Mouse (Mus musculus): ENCODE measurements at regions not wholly inside any gene's neighbourhood (a gene's known extent, or its start where the extent isn't known, plus 50 kb on each side); places are given as distances from the start of the nearest gene placed in this dataset.

DNA sequence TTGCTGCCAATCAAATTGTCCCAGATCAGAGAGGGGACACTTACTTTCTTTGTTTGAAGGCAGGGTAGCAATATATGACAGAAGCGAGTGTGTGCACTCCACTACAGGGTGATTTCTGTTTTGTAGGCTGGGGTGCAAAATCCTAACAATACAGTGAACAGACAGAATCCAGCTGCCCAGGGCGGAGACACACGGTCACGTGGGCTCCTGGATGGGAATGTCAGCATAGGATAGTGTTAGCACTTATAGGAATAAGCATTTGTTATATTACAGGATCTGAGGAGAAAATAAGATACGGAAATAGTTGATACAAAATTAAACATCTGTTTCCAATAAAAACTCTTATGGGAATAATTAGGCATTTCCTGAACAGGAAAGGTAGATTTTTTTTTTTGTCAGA lies 169.1 kb upstream of the Ubr2 start:
- no peak for ATAC-seq (ENCODE audit: low TSS enrichment)

DNA sequence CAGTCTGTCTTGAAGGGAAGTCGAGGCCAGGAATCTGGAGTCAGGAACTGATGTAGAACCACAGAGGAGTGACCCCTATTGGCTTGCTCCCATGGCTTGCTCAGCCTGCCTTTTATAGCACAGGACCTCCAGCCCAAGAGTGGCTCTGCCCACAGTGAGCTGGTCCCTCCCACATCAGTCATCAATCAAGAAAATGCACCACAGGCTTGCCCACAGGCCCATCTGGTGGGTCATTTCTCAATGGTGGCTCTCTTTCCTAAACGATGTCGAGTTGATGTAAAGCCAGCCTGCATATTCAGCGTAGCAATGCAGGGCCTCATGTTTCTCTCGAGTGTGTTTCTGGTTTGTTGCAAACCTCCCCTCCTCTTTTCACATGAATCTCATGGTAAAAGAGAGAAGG lies 168.3 kb upstream of the Ubr2 start:
- no peak for ATAC-seq (ENCODE audit: low TSS enrichment)

DNA sequence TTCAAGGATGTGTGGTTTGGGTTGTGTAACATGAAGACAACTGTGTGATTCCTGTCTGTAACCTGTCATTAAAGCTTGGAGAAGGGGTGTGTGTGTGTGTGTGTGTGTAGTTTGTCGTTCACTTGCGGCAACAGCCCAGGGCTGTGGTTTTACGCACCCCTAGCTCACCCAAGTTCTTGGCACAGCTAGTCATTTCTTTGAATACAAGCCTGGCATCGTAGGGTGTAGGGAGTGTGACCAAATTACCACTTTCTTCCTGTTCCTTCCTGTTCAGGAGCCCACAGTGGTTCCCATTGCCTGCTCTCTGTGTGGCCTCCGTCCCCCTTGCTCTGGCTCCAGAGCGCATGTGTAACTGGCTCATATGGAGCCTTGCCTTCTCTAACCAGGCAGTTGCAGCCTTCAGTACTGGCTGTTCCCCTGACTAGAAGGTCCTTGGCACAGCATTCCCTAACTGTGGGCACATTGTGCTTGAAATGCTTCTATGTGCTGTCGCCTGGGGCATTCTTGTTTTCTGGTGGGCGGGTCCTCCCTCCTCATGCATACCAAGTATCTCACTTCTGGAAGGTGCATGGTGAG lies 167.4 kb upstream of the Ubr2 start:
- ATAC-seq (ENCODE audit: low TSS enrichment) = peak; percentile 75

DNA sequence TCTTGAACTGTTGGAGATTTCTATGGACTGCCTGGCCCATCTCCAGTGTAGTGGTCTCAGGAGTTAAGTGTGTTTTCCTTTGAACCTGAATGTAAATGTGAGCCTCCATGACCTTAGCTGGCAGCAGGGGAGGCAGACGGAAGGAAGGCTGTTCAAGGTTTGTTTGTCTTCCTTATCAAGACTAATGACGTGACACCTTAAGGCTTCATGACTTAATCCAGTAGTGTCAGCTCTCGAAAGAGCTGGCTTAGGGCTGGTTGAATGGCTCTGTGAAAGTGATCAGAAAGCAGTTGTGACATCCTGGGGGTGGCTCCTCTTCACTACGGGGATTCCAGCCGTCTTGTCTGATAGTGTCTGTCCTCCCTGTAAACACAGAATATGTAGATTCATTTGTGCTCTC lies 166.0 kb upstream of the Ubr2 start:
- ATAC-seq (ENCODE audit: low TSS enrichment) = no peak

DNA sequence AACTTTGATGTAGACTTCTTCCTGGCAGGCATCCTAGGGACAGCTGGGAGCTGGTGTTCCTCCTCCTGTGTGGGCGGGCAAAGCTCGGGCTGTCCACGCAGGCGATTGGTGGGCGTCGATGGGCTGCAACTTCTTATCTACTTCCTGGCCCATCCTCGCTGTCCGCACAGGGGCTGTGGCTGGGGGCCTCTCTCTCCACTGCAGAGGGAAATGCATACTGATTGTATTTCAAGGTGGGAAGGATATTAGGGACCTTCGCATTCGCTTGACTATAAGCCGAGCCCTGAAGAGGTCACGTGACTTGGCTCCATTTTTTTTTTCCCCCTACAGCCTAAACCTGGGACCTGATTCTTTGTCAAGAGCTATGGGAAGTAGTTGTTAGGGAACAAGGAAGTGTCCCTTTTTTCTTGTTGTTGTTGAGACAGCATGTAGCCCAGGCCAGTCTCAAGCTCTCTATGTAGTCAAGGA lies 164.4 kb upstream of the Ubr2 start:
- ATAC-seq (ENCODE audit: low TSS enrichment) = peak; percentile 34; the same call in 1 of the 2 replicates

DNA sequence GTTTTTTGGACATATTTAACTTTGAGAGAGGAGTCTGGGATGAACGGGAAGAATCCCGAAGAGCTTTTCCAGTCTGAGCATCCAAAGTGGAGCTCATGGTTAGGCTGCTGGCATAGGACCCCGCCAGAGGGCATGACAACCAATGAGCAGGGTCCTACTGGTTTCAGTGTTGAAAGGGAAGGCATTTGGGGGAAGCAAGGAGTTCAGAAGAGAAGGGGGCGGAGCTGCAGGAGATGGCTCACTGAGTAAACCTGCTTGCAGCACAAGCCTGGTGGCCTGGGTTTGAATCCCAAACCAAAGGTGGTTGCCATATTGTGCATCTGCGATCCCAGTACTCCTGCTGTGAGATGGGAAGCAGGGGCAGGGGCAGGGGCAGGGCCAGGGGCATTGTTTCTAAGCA lies 161.4 kb upstream of the Ubr2 start:
- ATAC-seq (ENCODE audit: low TSS enrichment) = no peak

DNA sequence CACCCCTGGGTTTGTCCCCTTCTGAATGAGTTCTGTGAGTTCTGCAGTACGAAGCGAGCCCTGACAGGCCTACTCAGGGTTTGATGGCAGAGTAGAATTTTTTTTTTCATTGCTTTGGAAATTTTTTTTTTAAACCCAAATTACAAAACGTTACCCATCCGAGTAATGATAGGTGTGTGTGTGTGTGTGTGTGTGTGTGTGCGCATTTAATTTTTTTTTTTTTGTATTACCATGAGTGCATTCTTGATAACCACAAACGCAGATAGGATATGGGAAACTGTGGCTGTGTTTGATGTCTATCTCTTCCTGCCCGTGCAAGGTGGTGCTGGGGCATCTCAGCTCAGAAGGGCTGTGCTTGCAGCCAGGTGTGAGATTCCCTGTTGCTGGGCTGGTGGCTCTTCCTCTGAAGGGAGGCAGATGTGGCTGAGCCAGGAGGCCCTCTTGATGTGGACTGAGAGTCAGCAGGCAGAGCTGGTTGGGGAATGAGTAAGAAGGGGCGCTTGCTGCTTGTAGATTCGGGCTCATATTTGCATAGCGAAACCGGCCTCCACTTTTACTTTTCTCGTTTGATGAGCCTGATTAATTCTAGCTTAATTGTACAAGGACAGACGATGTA lies 160.7 kb upstream of the Ubr2 start:
- ATAC-seq (ENCODE audit: low TSS enrichment) = no peak

DNA sequence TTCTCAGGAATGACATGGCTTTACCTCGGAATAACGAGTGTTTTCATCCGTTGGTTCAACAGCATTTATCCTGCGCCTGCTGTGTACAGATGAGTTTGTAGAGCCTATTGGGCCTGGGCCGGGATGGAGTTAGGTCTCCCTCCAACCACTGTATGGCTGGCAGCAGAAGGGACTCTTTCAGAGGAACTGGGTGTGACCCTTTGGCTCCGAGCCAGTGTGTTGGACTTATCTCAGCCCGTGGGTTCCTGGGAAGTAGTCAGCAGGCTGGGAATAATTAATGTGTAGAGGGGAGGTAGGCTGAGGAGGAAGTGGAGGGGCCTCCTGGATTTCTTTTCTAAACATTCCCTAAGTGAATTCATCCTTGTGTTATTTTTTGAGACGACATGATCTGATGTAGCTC lies 157.7 kb upstream of the Ubr2 start:
- ATAC-seq (ENCODE audit: low TSS enrichment) = no peak

DNA sequence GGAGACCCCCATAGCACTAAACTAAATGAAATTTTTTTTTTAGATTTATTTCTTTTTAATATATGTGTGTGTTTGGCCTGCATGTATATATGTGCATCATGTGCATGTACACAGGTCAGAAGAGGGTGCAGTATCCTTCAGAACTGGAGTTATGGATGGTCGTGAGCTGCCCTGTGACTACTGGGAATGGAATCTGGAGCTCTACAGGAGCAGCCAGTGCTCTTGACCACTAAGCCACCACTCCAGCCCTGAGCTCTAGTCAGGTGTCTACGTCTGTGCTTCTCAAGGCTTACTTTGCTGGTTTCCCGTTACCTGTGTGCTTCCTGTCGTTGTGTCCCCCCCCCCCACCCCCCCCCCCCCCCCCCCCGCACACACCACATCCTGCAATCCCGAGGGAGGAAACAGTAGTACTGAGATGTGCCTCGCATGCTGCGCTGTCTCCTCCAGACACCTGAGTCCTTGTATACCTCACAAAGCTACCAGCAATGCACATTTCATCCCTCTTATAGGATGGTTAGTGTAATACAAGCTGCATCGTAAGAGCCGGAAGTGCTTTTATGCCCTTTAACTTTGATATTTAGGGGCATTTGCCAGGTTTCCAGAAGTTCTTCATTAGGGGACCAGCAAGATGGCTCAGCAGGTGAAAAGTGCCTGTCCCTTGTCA lies 153.5 kb upstream of the Ubr2 start:
- ATAC-seq (ENCODE audit: low TSS enrichment) = no peak

DNA sequence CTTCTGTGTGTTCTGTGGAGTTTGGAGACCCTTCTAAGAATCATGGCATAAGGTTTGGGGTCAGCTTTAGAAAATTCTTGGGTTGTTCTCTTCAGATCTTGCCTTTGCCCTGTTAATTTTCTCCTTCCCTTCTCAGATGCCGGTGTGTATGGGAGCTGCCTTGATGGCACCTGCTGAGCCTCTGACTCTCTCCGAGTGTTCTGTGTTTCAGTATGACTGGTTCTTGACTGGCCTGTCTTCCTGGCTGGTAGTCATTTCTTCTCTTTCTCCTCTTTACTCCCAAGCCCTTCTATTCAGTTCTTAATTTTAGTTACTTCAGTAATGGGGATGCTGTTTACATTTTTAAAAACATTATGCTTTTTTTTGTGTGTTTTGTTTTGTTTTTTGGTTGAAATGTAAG lies 152.1 kb upstream of the Ubr2 start:
- ATAC-seq (ENCODE audit: low TSS enrichment) = no peak

DNA sequence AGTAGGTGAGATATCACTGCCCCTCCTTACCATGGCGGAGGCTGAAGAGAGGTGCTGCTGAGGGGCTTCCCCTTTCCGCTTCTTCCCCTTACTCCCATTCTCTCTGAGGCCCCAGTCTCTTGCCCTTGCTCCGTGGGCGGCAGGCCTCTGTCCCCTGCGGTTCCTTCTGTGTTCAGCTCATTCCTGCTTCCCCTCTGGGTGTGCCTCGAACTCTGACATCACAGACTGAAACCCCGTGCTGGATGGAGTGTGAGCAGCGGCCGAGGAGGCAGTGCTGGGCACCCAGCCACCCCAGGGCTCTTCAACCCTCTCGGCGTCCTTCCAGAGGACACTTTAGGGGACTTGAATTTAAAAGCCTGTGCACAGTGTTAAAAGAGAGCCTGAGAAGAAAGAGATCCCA lies 145.9 kb upstream of the Ubr2 start:
- no peak for ATAC-seq (ENCODE audit: low TSS enrichment)

DNA sequence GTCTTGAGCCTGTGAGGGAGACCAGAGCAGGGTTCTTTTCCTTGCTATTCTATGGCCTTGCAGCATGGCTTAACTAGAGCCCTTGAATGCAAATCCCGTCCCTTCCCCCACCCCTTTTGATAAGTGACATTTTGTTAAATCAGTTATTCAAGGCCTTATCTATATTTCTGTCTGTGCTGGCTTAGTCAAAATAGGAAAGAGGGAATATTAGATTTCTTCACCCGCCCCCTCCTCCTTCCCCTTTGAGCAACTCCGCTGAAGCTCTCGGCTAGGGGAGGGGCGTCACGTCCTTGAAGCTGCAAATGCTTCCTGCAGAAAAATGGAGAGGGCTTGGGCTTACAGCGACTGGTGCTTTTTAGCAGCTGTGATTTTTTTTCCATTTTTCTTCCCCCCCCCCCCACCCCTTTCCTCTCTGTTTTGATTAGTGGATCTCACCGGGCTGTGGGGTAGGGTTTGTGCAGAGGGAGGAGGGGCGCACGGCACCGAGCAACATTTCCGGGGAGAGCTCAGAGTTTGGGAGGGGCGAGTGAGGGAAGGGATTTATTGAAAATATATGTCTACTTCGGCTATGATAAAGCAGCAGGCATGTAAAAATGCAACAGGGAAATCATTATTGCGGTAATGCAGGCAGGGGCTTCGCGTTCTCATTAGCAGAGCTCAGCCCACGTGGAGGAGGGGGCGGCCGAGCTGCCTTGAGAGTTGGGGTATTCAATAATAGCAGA lies 141.4 kb upstream of the Ubr2 start:
- peak; percentile 55 for ATAC-seq (ENCODE audit: low TSS enrichment)

DNA sequence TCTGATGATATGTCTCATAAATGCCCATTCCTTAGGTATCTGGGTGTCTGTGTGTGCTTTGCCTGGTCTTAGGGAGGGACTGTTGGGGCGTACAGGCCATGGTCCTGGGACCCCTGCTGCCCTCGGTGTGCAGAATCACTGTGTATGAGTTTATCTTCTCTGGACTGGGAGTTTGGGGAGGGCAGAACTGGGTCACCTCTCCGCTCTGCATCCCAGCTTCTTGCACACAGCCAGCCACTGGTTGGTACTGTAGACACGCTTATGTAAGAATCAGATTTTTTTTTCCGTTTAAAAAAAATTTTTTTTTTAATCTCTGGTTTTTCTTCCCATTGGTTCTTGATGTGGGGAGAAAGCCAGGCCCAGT lies 140.8 kb upstream of the Ubr2 start:
- ATAC-seq (ENCODE audit: low TSS enrichment) = peak; percentile 54

DNA sequence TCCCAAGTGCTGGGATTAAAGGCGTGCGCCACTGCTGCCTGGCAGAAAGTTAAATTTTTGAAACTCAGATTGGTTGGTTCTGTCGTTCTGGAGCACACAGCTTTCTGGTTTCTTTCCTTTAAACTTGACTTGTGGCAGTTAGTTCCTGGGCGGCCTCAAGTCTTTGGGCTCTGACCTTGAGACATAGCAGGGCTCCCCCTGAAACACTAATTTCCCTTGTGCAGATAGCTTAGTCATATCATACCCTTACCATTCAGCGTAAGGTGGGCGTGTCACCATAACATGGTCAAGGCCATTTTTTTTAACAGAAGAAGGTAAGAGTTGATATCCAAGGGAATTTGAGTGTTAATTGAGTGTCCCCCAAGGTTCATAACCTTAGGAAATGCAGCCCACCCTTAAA lies 140.3 kb upstream of the Ubr2 start:
- no peak for ATAC-seq (ENCODE audit: low TSS enrichment)

DNA sequence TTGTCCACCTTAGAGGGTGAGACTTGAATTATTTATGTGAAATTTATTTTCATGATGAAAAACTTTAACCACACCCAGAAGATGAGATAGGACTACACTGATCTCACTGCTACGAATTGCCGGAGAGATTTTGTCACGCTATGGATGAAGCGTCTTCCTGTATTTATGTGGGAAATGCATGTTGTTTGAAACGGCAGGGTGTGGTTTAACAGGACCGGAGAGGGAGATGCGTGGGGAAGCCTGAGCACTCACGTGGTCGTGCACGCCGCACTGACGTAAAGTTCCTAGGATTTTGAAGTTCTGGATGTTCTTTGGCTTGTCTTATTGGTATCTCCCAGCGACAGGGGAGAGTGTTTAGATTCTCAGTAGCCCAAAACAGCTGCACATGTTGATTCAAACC lies 139.3 kb upstream of the Ubr2 start:
- no peak for ATAC-seq (ENCODE audit: low TSS enrichment)

DNA sequence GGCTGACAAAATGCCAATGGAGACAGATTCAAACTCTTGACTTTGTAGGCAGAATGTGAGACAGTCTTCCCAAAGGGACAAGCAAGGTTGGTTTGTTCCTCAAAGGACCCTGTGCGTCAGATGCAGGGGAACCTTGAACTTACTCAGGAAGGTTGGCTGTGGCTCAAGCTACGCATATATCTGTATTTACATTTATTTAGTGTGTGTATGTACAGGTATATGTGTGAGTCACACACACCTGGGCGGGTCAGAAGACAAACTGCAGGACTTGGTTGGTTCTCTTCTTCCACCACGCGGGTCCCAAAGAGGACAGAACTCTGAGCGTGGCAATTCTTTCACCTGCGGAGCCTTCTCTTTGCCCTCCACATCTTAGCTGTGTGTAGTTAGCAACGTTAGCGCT lies 138.8 kb upstream of the Ubr2 start:
- no peak for ATAC-seq (ENCODE audit: low TSS enrichment)

DNA sequence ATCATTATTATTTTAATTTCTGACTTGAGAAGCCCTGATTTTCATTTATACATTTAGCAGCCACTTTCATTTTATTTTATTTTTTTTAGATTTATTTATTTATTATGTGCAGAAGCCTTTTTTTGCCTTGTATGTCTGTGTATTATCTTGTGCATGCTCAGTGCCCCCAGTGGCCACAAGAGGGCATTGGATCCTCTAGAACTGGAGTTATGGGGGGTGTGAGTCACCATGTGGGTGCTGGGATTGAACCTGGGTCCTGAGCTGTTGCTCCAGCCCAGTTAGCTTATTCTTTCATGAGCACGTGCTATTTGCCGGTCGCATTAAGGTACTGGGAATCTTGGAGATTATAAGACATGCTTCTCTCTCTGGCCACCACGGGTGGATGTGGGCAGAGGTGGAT lies 136.3 kb upstream of the Ubr2 start:
- no peak for ATAC-seq (ENCODE audit: low TSS enrichment)

DNA sequence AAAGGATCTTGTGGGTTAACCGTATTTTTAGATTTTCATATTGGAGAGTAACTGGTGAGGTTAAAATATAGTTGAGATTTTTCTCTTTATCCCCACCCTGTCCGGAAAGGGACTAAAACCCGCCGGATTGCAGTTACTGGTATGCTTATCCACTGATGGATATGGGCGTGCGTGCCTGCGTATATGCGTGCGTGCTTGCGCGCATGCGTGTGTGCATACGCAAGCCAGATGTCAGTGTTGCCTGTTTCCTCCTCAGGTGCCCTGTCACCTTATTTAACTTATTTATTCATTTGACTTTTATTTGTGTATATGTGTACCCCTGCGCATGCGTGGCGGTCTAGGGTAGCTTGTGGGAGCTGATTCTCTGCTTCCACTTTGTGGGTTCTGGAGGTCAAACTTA lies 135.2 kb upstream of the Ubr2 start:
- no peak for ATAC-seq (ENCODE audit: low TSS enrichment)

DNA sequence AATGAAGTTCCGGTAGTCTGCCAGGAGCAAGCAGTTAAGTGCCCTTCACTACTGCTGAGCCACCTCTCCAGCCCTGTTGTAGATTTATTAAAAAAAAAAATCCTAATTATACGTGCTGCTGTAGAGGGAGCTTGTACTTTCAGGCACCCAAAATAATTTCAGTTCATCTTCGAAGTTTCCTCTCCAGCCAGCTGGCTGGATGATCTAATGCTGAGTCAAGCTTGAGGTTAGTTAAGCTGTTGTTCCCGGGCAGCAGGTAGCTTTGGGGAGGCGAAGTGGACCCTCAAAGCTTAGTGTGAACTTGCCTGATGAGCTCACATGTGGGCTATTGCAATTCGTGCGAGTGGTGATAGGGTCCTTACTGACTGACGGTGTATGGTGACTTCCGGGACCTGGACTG lies 134.6 kb upstream of the Ubr2 start:
- no peak for ATAC-seq (ENCODE audit: low TSS enrichment)

DNA sequence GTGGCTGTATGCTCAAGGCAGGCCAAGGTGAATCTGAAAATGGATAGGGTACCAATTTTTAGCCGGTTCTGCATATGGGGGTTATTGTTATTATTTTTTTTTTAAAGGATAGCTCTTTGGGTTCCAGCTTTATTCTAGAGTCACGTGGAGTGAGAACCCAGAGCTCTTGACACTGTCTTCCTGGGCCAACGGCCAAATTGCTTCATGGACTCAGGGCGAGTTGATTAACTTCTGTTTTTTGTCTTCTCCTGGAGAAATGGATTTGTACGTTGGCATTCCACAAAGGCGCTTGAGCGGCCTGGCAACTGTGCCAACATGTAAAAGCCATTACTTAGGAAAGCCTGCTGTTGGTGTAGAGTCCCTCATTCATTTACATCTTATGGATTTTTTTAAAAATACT lies 134.1 kb upstream of the Ubr2 start:
- no peak for ATAC-seq (ENCODE audit: low TSS enrichment)

DNA sequence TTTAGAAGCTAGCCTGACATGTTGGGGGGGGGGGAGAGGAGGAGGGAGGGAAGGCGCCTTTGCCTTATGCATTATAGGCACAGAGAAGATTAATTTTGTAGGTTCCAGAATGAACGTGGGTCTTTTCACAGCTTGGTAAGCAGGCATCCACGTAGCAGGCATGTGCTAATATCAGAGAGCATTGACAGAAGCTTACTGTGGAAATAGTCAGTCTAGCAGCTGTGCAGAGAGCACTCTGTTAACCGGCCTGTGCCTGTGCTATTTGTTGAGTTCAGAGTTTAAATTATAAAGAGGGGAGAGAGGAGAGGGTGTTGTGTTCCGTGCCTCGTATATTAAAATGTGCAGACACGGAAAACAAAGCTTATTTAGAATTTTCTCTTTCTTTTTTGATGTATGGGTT lies 133.5 kb upstream of the Ubr2 start:
- ATAC-seq (ENCODE audit: low TSS enrichment) = no peak

DNA sequence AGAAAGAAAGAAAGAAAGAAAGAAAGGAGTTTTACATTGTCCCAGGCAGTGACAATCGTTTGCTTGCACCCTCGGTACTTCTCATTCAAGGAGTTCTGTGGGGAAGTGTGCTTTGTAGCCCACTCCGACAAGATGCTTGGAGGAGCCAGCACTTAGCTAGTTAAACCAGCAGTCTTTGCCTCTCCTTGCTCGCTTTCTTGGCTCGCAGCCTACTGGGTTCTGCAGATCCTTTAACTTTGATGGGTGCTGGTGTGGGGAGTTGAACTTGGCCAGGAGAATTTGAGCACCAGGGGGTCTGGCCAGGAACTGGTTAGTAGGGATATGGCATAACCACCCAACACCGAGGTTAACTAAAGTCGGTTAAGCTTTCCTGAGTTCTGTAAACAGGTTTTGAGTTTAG lies 132.5 kb upstream of the Ubr2 start:
- no peak for ATAC-seq (ENCODE audit: low TSS enrichment)

DNA sequence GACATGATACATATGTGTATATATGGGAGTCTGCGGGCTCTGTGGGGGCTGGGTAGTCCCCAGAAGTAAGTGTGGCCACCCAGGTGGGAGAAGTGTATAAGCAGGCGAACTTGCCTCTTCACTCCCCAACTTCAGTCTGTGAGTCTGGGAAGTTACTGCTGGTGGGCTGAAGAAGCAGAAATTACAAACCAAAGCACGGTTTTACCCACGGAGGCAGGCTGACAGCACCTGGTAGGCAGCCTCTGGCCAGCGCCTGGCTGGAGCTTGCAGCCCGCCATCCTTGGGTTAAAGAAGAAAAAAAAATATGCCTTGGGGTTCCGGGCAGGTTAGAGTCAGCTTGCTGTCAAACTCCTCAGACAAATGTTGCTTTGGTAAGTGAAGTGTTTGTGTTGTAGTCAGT lies 131.9 kb upstream of the Ubr2 start:
- ATAC-seq (ENCODE audit: low TSS enrichment) = no peak

Measured in frontal cortex, adult (tissue).